Mouse (Mus musculus): ENCODE results near the gene Slc46a3.

Slc46a3 gene

DNA sequence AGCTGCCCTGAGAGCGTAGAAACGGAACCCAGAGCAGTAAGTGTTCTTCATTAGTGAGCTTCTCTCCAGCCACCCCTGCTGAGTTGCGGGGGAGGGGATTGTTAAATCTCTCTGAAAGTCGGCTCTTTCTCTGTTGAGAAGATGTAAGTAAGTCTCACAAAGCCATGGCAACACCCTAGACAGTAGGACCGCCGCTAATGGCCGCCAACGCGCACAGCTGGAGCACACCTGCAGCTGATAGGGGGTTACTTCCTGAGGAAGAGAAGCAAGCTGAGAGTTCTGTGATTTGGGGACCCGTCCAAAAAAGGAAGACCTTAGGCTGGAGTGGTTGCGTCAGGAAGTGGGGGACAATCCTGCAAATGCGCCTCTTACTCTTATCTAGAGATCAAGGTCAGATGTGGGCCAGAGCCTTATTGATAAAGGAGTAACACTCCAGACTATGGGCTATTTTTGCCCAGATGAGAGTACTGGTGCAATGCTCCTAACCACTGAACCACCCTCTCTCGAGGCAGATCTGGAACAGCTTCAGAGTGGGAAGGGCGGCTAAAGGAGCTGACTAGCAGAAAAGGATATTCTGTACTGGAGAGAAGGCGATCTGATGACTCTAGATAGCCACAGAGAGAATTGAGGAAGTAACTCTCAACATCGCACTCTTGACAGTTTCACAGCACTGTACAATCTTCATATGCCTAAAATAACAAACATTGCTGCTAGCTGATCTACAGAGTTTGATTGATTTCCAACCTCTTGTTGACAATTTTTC, 1.0 kb upstream of the Slc46a3 start:
- no peak for DNase-seq (ENCODE audit: low read depth, low spot score)

- DNase-seq (ENCODE audit: low read depth, low spot score): no peak
Observed at GRCm38 (mm10) chr5:147893766-147894454, 705 bp downstream of the Slc46a3 start.

- DNase-seq (ENCODE audit: low read depth, low spot score): no peak
Observed at GRCm38 (mm10) chr5:147893143-147893542, 1.5 kb downstream of the Slc46a3 start.

DNA sequence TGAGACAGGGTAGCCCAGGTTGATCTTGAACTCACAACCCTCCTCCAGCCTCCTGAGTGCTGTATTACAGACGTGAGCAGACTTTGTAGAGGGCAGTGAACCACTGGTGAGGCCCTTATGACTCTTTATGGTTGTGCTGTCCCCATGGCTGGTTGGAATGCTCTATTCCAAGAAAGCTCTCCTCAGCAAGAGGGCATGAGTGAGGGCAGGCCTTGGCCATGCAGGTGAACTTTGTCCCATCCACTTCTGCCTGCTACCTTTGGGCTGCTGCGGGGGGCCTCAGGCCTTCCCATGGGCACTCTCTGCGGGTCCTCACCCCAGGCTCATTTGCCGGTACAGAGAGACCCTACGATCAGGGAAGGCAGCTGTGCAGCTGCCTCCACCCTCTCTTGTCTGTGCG, 1.9 kb downstream of the Slc46a3 start:
- no peak for DNase-seq (ENCODE audit: low read depth, low spot score)

GRCm38 (mm10) chr5:147888313-147889297, 6.0 kb downstream of the Slc46a3 start:
- DNase-seq (ENCODE audit: low read depth, low spot score): no peak

GRCm38 (mm10) chr5:147883581-147883980, 11.0 kb downstream of the Slc46a3 start:
- DNase-seq (ENCODE audit: low read depth, low spot score): no peak

GRCm38 (mm10) chr5:147879971-147880682, 14.5 kb downstream of the Slc46a3 start:
- DNase-seq (ENCODE audit: low read depth, low spot score): no peak

- no peak for DNase-seq (ENCODE audit: low read depth, low spot score)
Observed at GRCm38 (mm10) chr5:147877520-147877919, 17.1 kb downstream of the Slc46a3 start.

DNA sequence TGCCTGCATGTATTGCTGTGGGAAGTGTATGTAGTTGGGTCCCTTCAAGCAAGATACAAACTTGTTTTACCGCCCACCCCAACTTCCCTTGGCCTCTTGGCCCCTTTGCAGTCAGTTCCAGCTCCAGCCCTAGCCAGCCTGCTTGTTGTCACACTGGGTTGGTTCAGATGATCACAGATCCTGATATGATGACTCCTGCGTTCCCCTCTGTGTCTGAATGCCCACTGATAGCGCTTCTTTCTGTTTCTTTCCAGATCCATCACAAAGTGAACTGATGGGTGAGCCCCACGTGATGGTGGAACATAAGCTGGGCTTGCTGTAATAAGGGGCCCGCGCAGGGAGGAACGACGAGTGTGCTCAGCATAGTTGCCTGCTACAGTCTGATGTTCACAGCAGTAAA, 19.4 kb downstream of the Slc46a3 start:
- no peak for DNase-seq (ENCODE audit: low read depth, low spot score)

DNA sequence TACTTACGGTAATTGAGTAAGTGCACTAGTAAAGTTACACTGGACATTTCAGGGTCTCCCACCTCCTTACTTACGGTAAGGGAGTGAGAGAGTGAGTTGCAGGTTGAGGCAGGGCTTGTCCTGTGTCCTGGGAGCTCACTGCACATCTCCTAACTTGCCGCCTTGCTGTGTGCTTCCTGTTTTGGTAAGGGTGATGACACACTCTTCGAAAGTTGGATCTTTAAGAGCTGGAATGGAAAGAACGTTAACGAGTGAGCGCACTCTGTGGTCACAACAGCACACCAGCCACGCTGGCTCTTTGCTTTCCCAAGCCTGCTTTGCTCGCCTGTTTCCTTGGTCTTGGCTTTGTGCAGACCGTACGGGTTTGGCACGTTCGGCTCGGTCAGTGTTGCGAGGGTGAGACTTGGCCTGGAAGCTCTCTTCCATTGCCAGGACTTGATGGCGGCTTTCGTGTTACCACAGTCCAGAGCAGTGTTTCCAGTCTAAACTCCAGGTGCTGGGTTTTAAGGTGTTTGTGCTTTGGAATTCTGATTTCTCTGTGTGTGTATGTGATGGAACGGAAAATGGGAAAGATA, 20.0 kb downstream of the Slc46a3 start:
- DNase-seq (ENCODE audit: low read depth, low spot score): no peak

- no peak for DNase-seq (ENCODE audit: low read depth, low spot score)
Observed at GRCm38 (mm10) chr5:147871091-147871820, 23.4 kb downstream of the Slc46a3 start.

- no peak for DNase-seq (ENCODE audit: low read depth, low spot score)
Observed at GRCm38 (mm10) chr5:147870296-147870695, 24.3 kb downstream of the Slc46a3 start.

- no peak for DNase-seq (ENCODE audit: low read depth, low spot score)
Observed at GRCm38 (mm10) chr5:147869568-147869967, 25.0 kb downstream of the Slc46a3 start.

- no peak for DNase-seq (ENCODE audit: low read depth, low spot score)
Observed at GRCm38 (mm10) chr5:147868674-147869073, 25.9 kb downstream of the Slc46a3 start.

GRCm38 (mm10) chr5:147860449-147861261, 34.0 kb downstream of the Slc46a3 start, which contains the start of gene Pomp:
TSS of gene Pomp (plus strand) at chr5:147860461.
- DNase-seq (ENCODE audit: low read depth, low spot score): peak; percentile 88

DNA sequence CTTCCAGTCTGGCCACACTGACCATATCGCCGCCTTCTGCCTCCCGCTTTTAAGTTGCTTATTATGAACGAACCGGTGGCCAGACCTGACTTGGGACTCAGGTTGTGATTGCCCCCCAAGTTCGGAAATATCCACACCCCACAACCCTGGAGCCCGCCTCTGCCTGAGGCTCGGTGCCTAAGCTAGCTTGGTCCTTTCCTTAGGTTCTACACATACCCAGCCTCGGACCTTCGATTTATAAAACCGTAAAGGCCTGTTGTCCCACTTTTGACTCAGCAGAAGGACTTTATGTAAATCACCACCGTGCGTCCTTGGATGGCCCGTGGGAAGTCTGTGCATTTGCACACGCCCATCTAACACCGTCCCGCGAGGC, 34.6 kb downstream of the Slc46a3 start:
- DNase-seq (ENCODE audit: low read depth, low spot score): no peak

- no peak for DNase-seq (ENCODE audit: low read depth, low spot score)
Observed at GRCm38 (mm10) chr5:147850194-147850593, 44.4 kb downstream of the Slc46a3 start.

DNA sequence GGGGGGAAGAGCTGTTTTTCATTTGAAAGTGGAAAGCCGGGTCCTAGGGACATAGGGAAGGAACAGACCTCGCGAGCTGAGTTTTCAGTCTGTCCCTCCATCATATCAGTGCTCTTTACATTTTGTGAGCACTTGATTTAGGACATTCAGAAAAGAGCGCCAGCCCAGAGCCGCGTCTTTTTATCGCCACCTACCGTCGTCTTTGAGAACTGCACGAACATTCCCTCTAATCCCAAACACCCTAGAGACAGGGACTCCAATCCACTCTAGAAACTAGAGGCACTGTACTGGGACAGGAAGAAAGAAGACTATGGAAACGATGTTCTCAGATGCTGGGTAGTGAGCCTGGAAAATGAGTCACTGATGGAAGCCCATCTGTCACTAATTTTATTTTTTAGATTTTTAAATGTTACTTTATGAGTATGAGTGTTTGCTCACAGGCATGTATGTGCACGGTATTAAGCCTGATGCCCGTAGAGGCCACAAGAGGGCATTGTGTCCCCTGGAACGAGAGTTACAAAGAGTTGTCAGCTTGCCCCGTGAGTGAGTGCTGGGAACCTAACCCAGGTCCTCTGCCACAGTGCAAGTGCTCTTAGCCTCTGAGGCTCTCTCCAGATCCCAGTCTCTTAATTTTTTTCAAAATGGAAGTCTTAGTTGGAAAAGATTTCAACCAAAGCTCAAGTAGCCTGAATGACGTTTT, 46.3 kb downstream of the Slc46a3 start:
- DNase-seq (ENCODE audit: low read depth, low spot score): peak; percentile 71

DNA sequence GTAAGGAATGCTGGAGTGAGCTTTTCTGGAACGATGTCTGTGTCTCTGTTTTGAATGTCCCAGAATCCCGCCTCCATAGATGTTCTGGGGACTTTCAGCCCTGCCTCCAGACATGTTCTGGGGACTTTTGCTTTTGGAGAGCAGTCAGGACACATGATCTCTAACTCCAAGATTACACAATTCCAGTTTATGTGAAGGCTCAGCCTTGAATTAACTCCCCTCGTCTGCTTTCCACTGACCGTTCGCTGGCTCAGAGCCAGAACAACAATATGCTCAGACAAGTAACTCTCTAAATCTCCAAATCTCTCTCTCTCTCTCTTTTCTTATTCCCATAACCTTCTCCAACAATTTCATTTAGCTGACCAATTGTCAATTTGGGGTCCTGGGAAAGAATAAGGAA, 47.3 kb downstream of the Slc46a3 start:
- DNase-seq (ENCODE audit: low read depth, low spot score): no peak
